Mouse (Mus musculus): ENCODE measurements around the gene Ebf3.

The Ebf3 gene

GRCm38 (mm10) chr7:137208556-137208955 is 105.7 kb downstream of the Ebf3 start:
- DNase-seq (ENCODE audit: extremely low read depth, low read depth), result no peak

- DNase-seq (ENCODE audit: extremely low read depth, low read depth), result no peak
These were observed 107.4 kb downstream of the Ebf3 start for GRCm38 (mm10) chr7:137206770-137207285.

GRCm38 (mm10) chr7:137199533-137199932 is 114.7 kb downstream of the Ebf3 start:
- DNase-seq (ENCODE audit: extremely low read depth, low read depth), result no peak

- DNase-seq (ENCODE audit: extremely low read depth, low read depth), result no peak
These were observed 115.3 kb downstream of the Ebf3 start for GRCm38 (mm10) chr7:137198921-137199320.

- DNase-seq (ENCODE audit: extremely low read depth, low read depth), result no peak
These were observed 116.9 kb downstream of the Ebf3 start for GRCm38 (mm10) chr7:137197118-137198030.

GRCm38 (mm10) chr7:137196536-137196935 is 117.7 kb downstream of the Ebf3 start:
- no peak for DNase-seq (ENCODE audit: extremely low read depth, low read depth)

GRCm38 (mm10) chr7:137192776-137193278 is 121.4 kb downstream of the Ebf3 start:
- no peak for DNase-seq (ENCODE audit: extremely low read depth, low read depth)

- no peak for DNase-seq (ENCODE audit: extremely low read depth, low read depth)
These were observed 122.4 kb downstream of the Ebf3 start for GRCm38 (mm10) chr7:137191889-137192288.

GRCm38 (mm10) chr7:137172278-137172677 is 142.0 kb downstream of the Ebf3 start:
- DNase-seq (ENCODE audit: extremely low read depth, low read depth), result no peak

- DNase-seq (ENCODE audit: extremely low read depth, low read depth), result no peak
These were observed 155.2 kb downstream of the Ebf3 start for GRCm38 (mm10) chr7:137159086-137159485.

GRCm38 (mm10) chr7:137154623-137155022 is 159.6 kb downstream of the Ebf3 start:
- DNase-seq (ENCODE audit: extremely low read depth, low read depth), result no peak

GRCm38 (mm10) chr7:137151854-137152253 is 162.4 kb downstream of the Ebf3 start:
- DNase-seq (ENCODE audit: extremely low read depth, low read depth), result no peak

GRCm38 (mm10) chr7:137147101-137147500 is 167.1 kb downstream of the Ebf3 start:
- no peak for DNase-seq (ENCODE audit: extremely low read depth, low read depth)

Measured in MEL-GATA-1-ER (cell line).